17 mouse cellular contexts compared by ENCODE assay signal in genomic region chr14:46505266-46505665, GRCm38 (mm10).
DNase-seq lines count a peak whose midpoint lies in the region; TF ChIP-seq lines count a peak whose summit lies in the region.
"Had no signal": no experiment of that assay in that cellular context is flagged by ENCODE, and none has a peak within 500 bp of the region (broad histone marks: within the 10 kb centered on the region; RNA-seq: fewer than 3 reads in every experiment).

No protein-coding gene starts in this region.

- H3K27me3 ChIP-seq in embryonic facial prominence, embryonic 10.5 days (replicated peaks; ENCODE audit: low read depth, poor library complexity, severe bottlenecking) = no peaks in the 10 kb centered on the region
- H3K27me3 ChIP-seq: heart, embryonic 15.5 days; hindbrain, embryonic 12.5 days had no signal

- no peak overlapping the region for H3K27ac ChIP-seq in layer of hippocampus, adult 2 months
- H3K27ac ChIP-seq in embryonic facial prominence, embryonic 10.5 days (replicated peaks) = no peak overlapping the region
- H3K27ac ChIP-seq: heart, embryonic 15.5 days; hindbrain, embryonic 12.5 days had no signal

- 82% methylated on average over 3 of the region's 3 CpGs for WGBS in embryonic facial prominence, embryonic 10.5 days

- H3K4me3 ChIP-seq in layer of hippocampus, adult 2 months = no peak overlapping the region
- H3K4me3 ChIP-seq in embryonic facial prominence, embryonic 10.5 days = no peak overlapping the region
- H3K4me3 ChIP-seq: erythroblast, embryonic 14.5 days; heart, embryonic 15.5 days; hindbrain, embryonic 12.5 days had no signal

- peak; percentile 6 for DNase-seq in adrenal gland, postnatal 14 days
- no peak for DNase-seq in adrenal gland, adult (ENCODE audit: inconsistent age in 2 of 2, low spot score in 1 of 2)
- no peak for DNase-seq in layer of hippocampus, adult 2 months (ENCODE audit: low spot score in 2 of 2)
- DNase-seq in layer of hippocampus, adult 9-10 months (ENCODE audit: low spot score) = no peak
- DNase-seq in 416B (ENCODE audit: low read depth) = peak; percentile 1
- DNase-seq in ZHBTc4 (ENCODE audit: low read depth, low spot score) = peak; percentile 83
- DNase-seq in embryonic facial prominence, embryonic 10.5 days (ENCODE audit: low spot score) = no peak
- DNase-seq in urinary bladder, postnatal 4 days (ENCODE audit: low spot score in 2 of 2) = no peak
- DNase-seq: cerebellum, adult 8-10 months; embryo, embryonic 11 days; gastrocnemius, postnatal 14 days; kidney, adult 9 months; thymus, postnatal 25 days had no signal

- H3K4me1 ChIP-seq in embryonic facial prominence, embryonic 10.5 days = no peaks in the 10 kb centered on the region
- H3K4me1 ChIP-seq: heart, embryonic 15.5 days; hindbrain, embryonic 12.5 days had no signal

- peak; percentile 39 for TF ChIP-seq CTCF in layer of hippocampus, adult 2 months (conservative IDR thresholded peaks at IDR 0.05)

- 0 out of 2 replicates have a peak, but pooled peaks cover 2% of the 10 kb centered on the region for H3K9me3 ChIP-seq in embryonic facial prominence, embryonic 10.5 days
- H3K9me3 ChIP-seq: heart, embryonic 15.5 days; hindbrain, embryonic 12.5 days had no signal

- no peaks in the 10 kb centered on the region for H3K36me3 ChIP-seq in embryonic facial prominence, embryonic 10.5 days (replicated peaks)
- H3K36me3 ChIP-seq: G1E; heart, embryonic 15.5 days; hindbrain, embryonic 12.5 days had no signal

Comparison
In these comparisons a context has a peak if more than half of its experiments do, and no peak if none do; other contexts are left out.
1. DNase-seq: peak in adrenal gland, postnatal 14 days (single experiment), 416B (single experiment) and ZHBTc4 (single experiment); none in adrenal gland, adult (0 of 2), layer of hippocampus, adult 2 months (0 of 2), layer of hippocampus, adult 9-10 months (single experiment), embryonic facial prominence, embryonic 10.5 days (single experiment) and urinary bladder, postnatal 4 days (0 of 2).